Mouse (Mus musculus): ENCODE data around the gene Akna.

Akna gene

GRCm38 (mm10) chr4:63384262-63384661, 18.9 kb downstream of the Akna start:
- WGBS, result 86% methylated on average over 4 of the region's 4 CpGs

- 62% methylated on average over 12 of the region's 12 CpGs for WGBS
Measured at GRCm38 (mm10) chr4:63383474-63383873, 19.7 kb downstream of the Akna start.

- 89% methylated on average over 4 of the region's 4 CpGs for WGBS
Measured at GRCm38 (mm10) chr4:63382676-63383369, 20.3 kb downstream of the Akna start.

GRCm38 (mm10) chr4:63377483-63377882, 25.7 kb downstream of the Akna start:
- WGBS, result 79% methylated on average over 7 of the region's 7 CpGs

GRCm38 (mm10) chr4:63375367-63375766, 27.8 kb downstream of the Akna start:
- 73% methylated on average over 1 of the region's 1 CpGs for WGBS

- WGBS, result 96% methylated on average over 12 of the region's 12 CpGs
Measured at GRCm38 (mm10) chr4:63374331-63374730, 28.8 kb downstream of the Akna start.

- WGBS, result 95% methylated on average over 8 of the region's 8 CpGs
Measured at GRCm38 (mm10) chr4:63373404-63373803, 29.8 kb downstream of the Akna start.

GRCm38 (mm10) chr4:63371890-63372289, 31.3 kb downstream of the Akna start:
- WGBS, result 77% methylated on average over 3 of the region's 3 CpGs

- 74% methylated on average over 7 of the region's 7 CpGs for WGBS
Measured at GRCm38 (mm10) chr4:63370897-63371296, 32.3 kb downstream of the Akna start.

- WGBS, result 28% methylated on average over 4 of the region's 4 CpGs
Measured at GRCm38 (mm10) chr4:63368577-63368976, 34.6 kb downstream of the Akna start.

- WGBS, result 77% methylated on average over 5 of the region's 5 CpGs
Measured at GRCm38 (mm10) chr4:63362150-63362549, 41.0 kb downstream of the Akna start, which contains the start of gene Orm2. Orm2 (plus strand) TSS chr4:63362449.

- 88% methylated on average over 6 of the region's 6 CpGs for WGBS
Measured at GRCm38 (mm10) chr4:63359861-63360260, 43.3 kb downstream of the Akna start.

GRCm38 (mm10) chr4:63356981-63357570, 46.1 kb downstream of the Akna start:
- WGBS, result 94% methylated on average over 2 of the region's 2 CpGs

- WGBS, result 84% methylated on average over 4 of the region's 4 CpGs
Measured at GRCm38 (mm10) chr4:63355877-63356665, 47.1 kb downstream of the Akna start, which contains the start of gene Orm3. Orm3 (plus strand) TSS chr4:63356162.

- 71% methylated on average over 6 of the region's 6 CpGs for WGBS
Measured at GRCm38 (mm10) chr4:63348524-63348923, 54.6 kb downstream of the Akna start.

GRCm38 (mm10) chr4:63346659-63347058, 56.5 kb downstream of the Akna start:
- WGBS, result 99% methylated on average over 4 of the region's 4 CpGs

- 92% methylated on average over 8 of the region's 8 CpGs for WGBS
Measured at GRCm38 (mm10) chr4:63344295-63344694, 58.9 kb downstream of the Akna start, which contains the start of gene Orm1. Orm1 (plus strand) TSS chr4:63344560.

GRCm38 (mm10) chr4:63343608-63344007, 59.5 kb downstream of the Akna start:
- WGBS, result 87% methylated on average over 3 of the region's 3 CpGs

- WGBS, result 89% methylated on average over 4 of the region's 4 CpGs
Measured at GRCm38 (mm10) chr4:63342491-63342890, 60.7 kb downstream of the Akna start.

GRCm38 (mm10) chr4:63338414-63339076, 64.6 kb downstream of the Akna start:
- 36% methylated on average over 3 of the region's 3 CpGs for WGBS

GRCm38 (mm10) chr4:63333403-63333802, 69.8 kb downstream of the Akna start:
- 90% methylated on average over 4 of the region's 4 CpGs for WGBS

- 74% methylated on average over 8 of the region's 8 CpGs for WGBS
Measured at GRCm38 (mm10) chr4:63323275-63323815, 79.8 kb downstream of the Akna start.

Measured in cerebral cortex, adult 2 months (tissue).